Mouse (Mus musculus) lung, adult 2 months (tissue): ENCODE results near the gene Dhh.

Experiments used
- CTCF ChIP-seq: fragments of 200-500 bp; IDR thresholded peaks from 2 replicates; pipeline ENCODE4 v1.5.1; 2011; ENCODE audit warnings: mild to moderate bottlenecking, low read length, control low read depth; ENCODE audit not compliant: insufficient read depth
- POLR2A ChIP-seq: fragments of 200-500 bp; IDR thresholded peaks from 2 replicates; pipeline ENCODE4 v1.6.1; 2011; ENCODE audit warnings: low read depth, mild to moderate bottlenecking, control low read depth, low read length, borderline replicate concordance; ENCODE audit errors: extremely low read depth

- TF ChIP-seq CTCF = no peak
- no peak for TF ChIP-seq POLR2A
These were observed 14.2 kb downstream of the Dhh start for GRCm38 (mm10) chr15:98884106-98884505.
